Mouse (Mus musculus) urinary bladder, postnatal 25 days (tissue): ENCODE measurements around the gene Hoxb5.

Source experiments
- DNase-seq: peaks from one replicate; pipeline ENCODE4 v3.0.0; 2022; ENCODE audit warnings: low spot score

Gene Hoxb5

GRCm38 (mm10) chr11:96341701-96342575 lies 38.8 kb downstream of the Hoxb5 start:
- no peak for DNase-seq

- no peak for DNase-seq
Observed at GRCm38 (mm10) chr11:96342576-96342930, 39.4 kb downstream of the Hoxb5 start.

DNA sequence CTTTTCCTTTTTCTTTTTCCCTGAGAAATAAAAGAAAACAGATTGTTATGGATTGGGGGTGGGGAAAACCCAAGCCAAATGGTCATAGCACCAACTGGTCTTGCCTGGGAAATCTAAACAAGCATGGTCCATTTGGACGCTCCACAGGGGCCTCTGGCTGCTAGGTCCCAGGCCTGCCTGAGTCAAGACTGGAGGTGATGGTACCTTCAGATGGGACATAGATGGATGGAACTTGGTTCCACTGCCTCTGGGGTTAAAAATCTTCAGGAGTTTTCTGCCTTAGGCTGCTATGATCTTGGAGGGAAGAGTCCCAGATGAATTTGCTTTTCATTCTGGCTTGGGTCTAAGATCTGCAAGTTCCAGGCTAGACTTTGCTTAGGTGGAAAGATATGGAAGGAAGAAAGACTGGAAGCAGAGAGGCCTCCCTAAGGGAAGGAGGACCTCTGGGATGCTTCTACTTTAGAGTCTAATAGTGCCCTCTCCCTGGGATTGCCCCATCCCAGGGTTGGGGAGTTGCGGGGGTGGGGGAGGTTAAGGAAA lies 40.1 kb downstream of the Hoxb5 start:
- no peak for DNase-seq

DNA sequence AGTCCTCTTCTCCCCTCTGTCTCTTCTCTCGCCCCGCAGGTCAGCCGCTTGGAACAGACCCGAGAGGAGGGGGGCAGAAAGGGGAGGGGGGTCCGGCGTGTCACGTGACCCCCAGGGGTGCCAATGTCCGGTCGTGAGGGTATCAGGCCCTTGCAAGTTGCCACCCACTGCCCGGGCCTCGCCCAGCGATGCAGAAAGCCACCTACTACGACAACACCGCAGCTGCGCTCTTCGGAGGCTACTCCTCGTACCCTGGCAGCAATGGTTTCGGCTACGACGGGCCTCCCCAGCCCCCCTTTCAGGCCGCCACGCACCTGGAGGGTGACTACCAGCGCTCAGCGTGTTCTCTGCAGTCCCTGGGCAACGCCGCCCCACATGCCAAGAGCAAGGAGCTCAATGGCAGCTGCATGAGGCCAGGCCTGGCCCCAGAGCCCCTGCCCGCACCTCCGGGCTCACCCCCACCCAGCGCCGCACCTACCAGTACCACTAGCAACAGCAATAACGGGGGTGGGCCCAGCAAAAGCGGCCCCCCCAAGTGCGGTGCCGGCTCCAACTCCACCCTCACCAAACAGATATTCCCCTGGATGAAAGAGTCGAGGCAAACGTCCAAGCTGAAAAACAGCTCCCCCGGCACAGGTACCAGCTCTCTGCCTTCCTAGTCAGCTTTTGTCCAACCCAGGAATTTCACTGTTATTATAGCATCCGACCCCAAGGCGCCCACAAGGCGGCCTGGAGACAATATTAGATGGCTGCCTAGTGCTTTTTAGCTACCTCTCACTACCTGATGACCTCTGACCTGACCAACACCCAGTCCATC lies 41.1 kb downstream of the Hoxb5 start:
- DNase-seq: no peak

- no peak for DNase-seq
Observed at GRCm38 (mm10) chr11:96344878-96345159, 41.7 kb downstream of the Hoxb5 start.

- no peak for DNase-seq
Observed at GRCm38 (mm10) chr11:96345220-96345892, 42.2 kb downstream of the Hoxb5 start.

DNA sequence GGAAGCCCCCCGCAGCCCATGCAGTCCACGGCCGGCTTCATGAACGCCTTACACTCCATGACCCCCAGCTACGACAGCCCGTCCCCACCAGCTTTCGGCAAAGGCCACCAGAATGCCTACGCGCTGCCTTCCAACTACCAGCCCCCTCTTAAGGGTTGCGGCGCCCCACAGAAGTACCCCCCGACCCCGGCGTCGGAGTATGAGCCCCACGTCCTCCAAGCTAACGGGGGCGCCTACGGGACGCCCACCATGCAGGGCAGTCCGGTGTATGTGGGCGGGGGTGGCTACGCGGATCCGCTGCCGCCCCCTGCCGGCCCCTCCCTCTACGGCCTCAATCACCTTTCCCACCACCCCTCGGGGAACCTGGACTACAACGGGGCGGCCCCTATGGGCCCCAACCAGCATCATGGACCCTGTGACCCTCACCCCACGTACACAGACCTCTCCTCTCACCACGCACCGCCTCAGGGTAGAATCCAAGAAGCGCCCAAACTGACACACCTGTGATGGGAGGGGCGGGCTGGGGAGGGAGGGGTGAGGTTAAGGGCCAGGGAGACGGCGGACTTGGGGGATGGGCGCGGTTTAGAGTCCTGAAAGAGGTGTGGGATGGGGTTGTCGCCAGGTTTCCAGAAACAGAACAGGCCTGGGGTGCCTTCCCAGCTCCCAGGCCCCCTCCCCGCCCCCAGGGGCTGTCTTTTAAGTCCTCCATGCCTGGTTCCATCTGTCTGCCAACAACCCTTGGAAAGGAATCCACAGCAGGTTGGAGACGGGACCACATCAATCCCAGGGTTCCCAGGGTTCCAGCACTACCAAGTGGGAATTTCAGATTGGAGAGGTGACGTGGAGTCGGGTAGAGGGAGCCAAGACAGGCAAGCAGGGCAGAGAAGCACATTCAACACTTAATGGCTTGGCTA lies 43.0 kb downstream of the Hoxb5 start:
- DNase-seq: no peak

- DNase-seq: no peak
Observed at GRCm38 (mm10) chr11:96346916-96347520, 43.9 kb downstream of the Hoxb5 start.

DNA sequence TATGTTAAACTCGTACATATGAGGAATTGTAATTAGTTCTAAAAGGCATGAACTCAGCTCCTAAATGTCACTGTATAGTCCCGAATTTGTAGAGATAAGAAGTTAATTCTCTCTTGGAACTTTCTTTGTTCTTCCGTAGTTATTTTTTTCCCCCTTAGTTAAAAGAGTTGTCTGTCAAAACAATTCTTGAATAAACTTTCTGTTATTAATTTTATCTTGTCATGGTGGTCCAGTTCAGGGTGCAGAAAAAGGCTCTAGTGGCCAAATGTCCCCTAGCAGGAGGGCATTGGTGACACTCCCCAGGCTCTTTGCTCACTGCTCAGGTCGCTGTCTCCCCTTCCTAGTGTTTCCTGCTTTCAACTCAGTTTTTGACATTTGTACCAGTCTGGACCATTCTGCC lies 44.6 kb downstream of the Hoxb5 start:
- DNase-seq: no peak

DNA sequence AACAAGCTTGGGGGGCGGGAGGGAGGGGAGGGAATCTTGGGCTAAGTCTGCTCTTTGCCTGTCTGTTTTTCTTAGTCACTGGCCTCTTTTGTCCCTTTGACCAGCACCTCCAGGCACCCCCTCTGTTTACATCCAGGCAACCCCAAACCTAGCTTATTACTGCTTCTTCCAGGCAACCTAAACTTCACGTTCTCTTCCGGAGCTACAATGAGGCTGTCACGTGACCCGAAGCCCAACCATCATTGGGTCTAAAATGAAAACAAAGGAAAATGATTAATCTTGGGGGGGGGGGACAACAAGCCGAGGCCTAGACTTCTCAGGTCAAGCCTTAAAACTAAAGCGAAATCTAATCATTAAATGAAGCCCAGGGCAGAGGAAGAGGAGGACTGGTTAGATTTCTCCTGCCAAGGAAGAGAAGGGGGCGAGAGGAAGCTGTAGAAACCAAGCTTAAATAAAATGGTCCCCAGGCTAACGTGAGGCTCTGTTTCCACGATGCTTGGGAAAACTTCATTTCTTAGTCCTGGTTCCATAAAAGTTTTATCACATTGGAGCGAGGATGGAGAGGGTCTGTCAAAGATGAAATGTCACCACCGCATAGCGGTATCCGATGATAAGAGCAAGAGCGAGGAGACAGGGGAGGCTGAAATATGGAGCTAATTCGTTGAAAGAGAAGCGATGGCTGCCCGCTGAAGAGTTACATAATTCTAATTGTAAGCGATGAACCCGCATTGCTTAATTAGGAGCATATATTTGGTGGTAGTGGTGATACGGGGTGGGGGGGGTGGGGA lies 45.2 kb downstream of the Hoxb5 start:
- no peak for DNase-seq

GRCm38 (mm10) chr11:96348988-96349387 lies 45.9 kb downstream of the Hoxb5 start:
- no peak for DNase-seq

- no peak for DNase-seq
Observed at GRCm38 (mm10) chr11:96349491-96350340, 46.6 kb downstream of the Hoxb5 start.

- no peak for DNase-seq
Observed at GRCm38 (mm10) chr11:96350341-96350624, 47.1 kb downstream of the Hoxb5 start, which contains the start of gene Hoxb2. TSS of gene Hoxb2 (plus strand) at chr11:96350525.

GRCm38 (mm10) chr11:96350791-96351190 lies 47.7 kb downstream of the Hoxb5 start:
- no peak for DNase-seq

- DNase-seq: no peak
Observed at GRCm38 (mm10) chr11:96351312-96351711, 48.2 kb downstream of the Hoxb5 start.

DNA sequence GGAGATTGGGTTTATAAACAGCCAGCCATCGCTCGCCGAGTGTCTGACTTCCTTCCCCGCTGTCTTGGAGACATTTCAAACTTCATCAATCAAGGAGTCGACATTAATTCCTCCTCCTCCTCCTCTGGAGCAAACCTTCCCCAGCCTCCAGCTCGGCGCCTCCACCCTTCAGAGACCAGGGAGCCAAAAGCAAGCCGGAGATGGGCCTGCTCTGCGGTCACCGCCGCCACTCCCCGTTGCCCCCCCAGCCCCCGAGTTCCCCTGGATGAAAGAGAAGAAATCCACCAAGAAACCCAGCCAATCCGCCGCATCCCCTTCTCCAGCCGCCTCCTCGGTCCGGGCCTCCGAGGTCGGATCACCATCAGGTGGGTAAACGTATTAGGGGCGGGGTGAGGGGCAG lies 48.7 kb downstream of the Hoxb5 start:
- peak; percentile 12 for DNase-seq

GRCm38 (mm10) chr11:96352691-96353521 lies 49.8 kb downstream of the Hoxb5 start:
- DNase-seq: peak; percentile 42

GRCm38 (mm10) chr11:96353522-96353841 lies 50.3 kb downstream of the Hoxb5 start:
- no peak for DNase-seq

- DNase-seq: peak; percentile 28
Observed at GRCm38 (mm10) chr11:96353939-96354338, 50.8 kb downstream of the Hoxb5 start.
